Mouse (Mus musculus) kidney, postnatal 36 days (tissue): Measurements from ENCODE around the gene Slc28a1.

Experiments
- DNase-seq, 2 experiments: peaks; one replicate each; pipeline ENCODE4 v3.0.0; 2021 to 2022; ENCODE audit warnings: mixed read lengths in 2 of 2

Slc28a1 gene

GRCm38 (mm10) chr7:81214153-81214907 is 99.7 kb downstream of the Slc28a1 start:
- DNase-seq, result no peak

GRCm38 (mm10) chr7:81215950-81216349 is 101.4 kb downstream of the Slc28a1 start:
- peak; percentile 59 to 61 for DNase-seq

- peak; percentile 49 to 57 for DNase-seq
Measured at GRCm38 (mm10) chr7:81219321-81219720, 104.7 kb downstream of the Slc28a1 start.
